8 mouse cellular contexts compared by ENCODE assay signal in genomic region chr2:180724585-180725413, GRCm38 (mm10). TPM values are rescaled to one million over a fixed set of nuclear protein-coding genes. Genes with fewer than 3 reads are reported as not detected.
DNase-seq lines count a peak whose midpoint lies in the region; ATAC-seq and TF ChIP-seq lines count a peak whose summit lies in the region.

Gene Slc17a9 (plus strand): TSS chr2:180725263.

- peak within 1 kb of the TSS; percentile 51 for H3K4me2 ChIP-seq in intestine, embryonic 14.5 days (ENCODE audit: low read length)
- peak within 1 kb of the TSS; percentile 57 for H3K4me2 ChIP-seq in liver, embryonic 14.5 days (ENCODE audit: low read depth)

- DNase-seq in CD8-positive naive resting alpha-beta T cell, adult 2 months (ENCODE audit: low read depth in 2 of 2, low spot score in 2 of 2), result peak; percentile 44 to 47
- DNase-seq in ZHBTc4 (ENCODE audit: low read depth, low spot score), result peak; percentile 84
- peak; percentile 51 for DNase-seq in gastrocnemius, postnatal 25 days
- peak; percentile 64 for DNase-seq in intestine, embryonic 14.5 days (ENCODE audit: low spot score)
- no peak for DNase-seq in liver, embryonic 14.5 days (ENCODE audit: low read depth in 3 of 3, low spot score in 3 of 3)
- DNase-seq in spleen, postnatal 10 days (ENCODE audit: low spot score in 2 of 2), result peak; percentile 47 to 60
- DNase-seq in cerebellum, adult 9-10 months, result no peak
- DNase-seq in left cerebral cortex, adult 11 months (ENCODE audit: low spot score), result no peak

- TF ChIP-seq EP300 in liver, embryonic 14.5 days (IDR thresholded peaks at IDR 0.05; ENCODE audit: low read depth), result no peak

- 0 out of 2 replicates have a peak within 1 kb of the TSS, but pooled peaks have one; percentile 8 for H3K4me3 ChIP-seq in intestine, embryonic 14.5 days (ENCODE audit: low read depth, low read length)
- peak within 1 kb of the TSS; percentile 48 to 55 for H3K4me3 ChIP-seq in liver, embryonic 14.5 days (ENCODE audit: insufficient read depth in 1 of 2, low read depth in 2 of 2, low read length in 2 of 2)

- H3K27ac ChIP-seq in intestine, embryonic 14.5 days (ENCODE audit: low read depth), result no peak within 1 kb of the TSS
- H3K27ac ChIP-seq in liver, embryonic 14.5 days, result no peak within 1 kb of the TSS; the same call in 1 of the 2 replicates

- H3K27me3 ChIP-seq in intestine, embryonic 14.5 days (replicated peaks; ENCODE audit: control insufficient read depth, insufficient read depth, low read length), result no peaks in the 10 kb centered on the region
- H3K27me3 ChIP-seq in liver, embryonic 14.5 days (ENCODE audit: control insufficient read depth, insufficient read depth, low read length), result no peaks in the 10 kb centered on the region

- H3K36me3 ChIP-seq in intestine, embryonic 14.5 days (ENCODE audit: control insufficient read depth, insufficient read depth, low read length), result peaks cover 38% of the 10 kb centered on the region
- peaks cover 42% of the 10 kb centered on the region for H3K36me3 ChIP-seq in liver, embryonic 14.5 days (replicated peaks; ENCODE audit: control insufficient read depth, insufficient read depth, low read depth)

- peak; percentile 73 for ATAC-seq in intestine, embryonic 14.5 days (replicated peaks; ENCODE audit: low FRiP score, low TSS enrichment, low read depth)
- ATAC-seq in liver, embryonic 14.5 days (ENCODE audit: insufficient read depth), result peak; percentile 73

- peaks cover 7% of the 10 kb centered on the region; the same call in 1 of the 2 replicates for H3K4me1 ChIP-seq in intestine, embryonic 14.5 days (replicated peaks; ENCODE audit: control insufficient read depth, insufficient read depth, low read length)
- H3K4me1 ChIP-seq in liver, embryonic 14.5 days (replicated peaks; ENCODE audit: control insufficient read depth in 2 of 2, insufficient read depth in 2 of 2, low read length in 1 of 2), result peaks cover 7 to 40% of the 10 kb centered on the region in 2 experiments

- whole genome bisulfite sequencing in intestine, embryonic 14.5 days, result 5% methylated on average over 18 of the region's 18 CpGs
- 6% methylated on average over 18 of the region's 18 CpGs for WGBS in liver, embryonic 14.5 days (ENCODE audit: insufficient replicate concordance)

- 0 out of 2 replicates have a peak within 1 kb of the TSS, but pooled peaks have one; percentile 13 for H3K9ac ChIP-seq in intestine, embryonic 14.5 days (ENCODE audit: low read length)
- peak within 1 kb of the TSS; percentile 44 for H3K9ac ChIP-seq in liver, embryonic 14.5 days (replicated peaks)

- TF ChIP-seq CTCF in liver, embryonic 14.5 days (IDR thresholded peaks at IDR 0.05; ENCODE audit: low read depth), result no peak

- H3K9me3 ChIP-seq in intestine, embryonic 14.5 days (ENCODE audit: control insufficient read depth, low read length), result no peaks in the 10 kb centered on the region
- H3K9me3 ChIP-seq in liver, embryonic 14.5 days (ENCODE audit: control insufficient read depth, low read length), result no peaks in the 10 kb centered on the region

RNA-seq across cellular contexts. Expression of gene Slc17a9, which starts in this region (rescaled TPM):
- under 1 TPM; 0.20 to 0.48 TPM for total RNA-seq in gastrocnemius, postnatal 25 days (2021)
- polyA plus RNA-seq in intestine, embryonic 14.5 days (2014; fragmentation: Nextera tagmentation; extraction: Ambion mirVana), result 1.9 and 2.1 TPM in 2 replicates
- 7.7 and 10.5 TPM in 2 replicates for polyA plus RNA-seq in liver, embryonic 14.5 days (2012; rRNA removed)
- polyA plus RNA-seq in liver, embryonic 14.5 days (2014; fragmentation: Nextera tagmentation; extraction: Ambion mirVana), result 5.6 and 6.8 TPM in 2 replicates

Comparison
In these comparisons a context has a peak if more than half of its experiments do, and no peak if none do; other contexts are left out.
1. Peak in DNase-seq in gastrocnemius, postnatal 25 days; RNA of the gene not detected or under 1 TPM.
2. DNase-seq: peak in CD8-positive naive resting alpha-beta T cell, adult 2 months (2 of 2), ZHBTc4 (single experiment), intestine, embryonic 14.5 days (single experiment) and spleen, postnatal 10 days (2 of 2); none in liver, embryonic 14.5 days (0 of 3), cerebellum, adult 9-10 months (single experiment) and left cerebral cortex, adult 11 months (single experiment).